Mouse (Mus musculus) limb, embryonic 13.5 days (tissue): ENCODE measurements around the gene Podxl2. TPM values are rescaled to one million over a fixed set of nuclear protein-coding genes. Genes with fewer than 3 reads are reported as not detected.

ENCODE experiments used
- ATAC-seq: fragments of 200-750 bp; cut with Nextera tagmentation; 2 replicates; pipeline ENCODE4 v1.8.0; 2017; ENCODE audit warnings: low read depth, moderate number of reproducible peaks, moderate TSS enrichment; ENCODE audit not compliant: low FRiP score
- H3K27ac ChIP-seq: fragments of 300-500 bp; sonication (generic); 2 replicates; pipeline ENCODE4 v1.5.1; 2015; ENCODE audit warnings: inconsistent platforms, mild to moderate bottlenecking, moderate library complexity
- H3K27me3 ChIP-seq: fragments of 300-500 bp; sonication (generic); 2 replicates; pipeline ENCODE4 v1.6.1; 2015; ENCODE audit warnings: mild to moderate bottlenecking, inconsistent platforms
- H3K36me3 ChIP-seq: fragments of 300-500 bp; sonication (generic); 2 replicates; pipeline ENCODE4 v1.6.1; 2015; ENCODE audit warnings: inconsistent platforms, mild to moderate bottlenecking, moderate library complexity
- H3K4me1 ChIP-seq: fragments of 300-500 bp; sonication (generic); 2 replicates; pipeline ENCODE4 v1.6.1; 2015; ENCODE audit warnings: inconsistent platforms
- H3K4me2 ChIP-seq: fragments of 300-500 bp; sonication (generic); replicated peaks from 2 replicates; pipeline ENCODE4 v1.6.1; 2015; ENCODE audit warnings: inconsistent platforms, mild to moderate bottlenecking, moderate library complexity
- H3K4me3 ChIP-seq: fragments of 300-500 bp; sonication (generic); 2 replicates; pipeline ENCODE4 v1.5.1; 2015; ENCODE audit warnings: moderate library complexity, mild to moderate bottlenecking, inconsistent platforms
- H3K9ac ChIP-seq: fragments of 300-500 bp; sonication (generic); 2 replicates; pipeline ENCODE4 v1.6.1; 2015; ENCODE audit warnings: mild to moderate bottlenecking, inconsistent platforms
- H3K9me3 ChIP-seq: fragments of 300-500 bp; sonication (generic); 2 replicates; pipeline ENCODE4 v1.6.1; 2016; ENCODE audit warnings: inconsistent platforms
- WGBS: fragments of 180-500 bp; shearing (Covaris S2); methylation state at CpG from one replicate; pipeline ENCODE4 v1.1.7; 2015; 5-methylcytosine and 5-hydroxymethylcytosine counted together
- polyA plus RNA-seq: library from polyadenylated mRNA; unstranded; fragments of >200 nt; fragmentation: Nextera tagmentation; extraction: Ambion mirVana; gene quantifications from 2 replicates; pipeline ENCODE4 v1.2.1, GENCODE M21; 2015

Podxl2 gene
- polyA plus RNA-seq, 1 experiment from 2014 or later = 108 TPM

DNA sequence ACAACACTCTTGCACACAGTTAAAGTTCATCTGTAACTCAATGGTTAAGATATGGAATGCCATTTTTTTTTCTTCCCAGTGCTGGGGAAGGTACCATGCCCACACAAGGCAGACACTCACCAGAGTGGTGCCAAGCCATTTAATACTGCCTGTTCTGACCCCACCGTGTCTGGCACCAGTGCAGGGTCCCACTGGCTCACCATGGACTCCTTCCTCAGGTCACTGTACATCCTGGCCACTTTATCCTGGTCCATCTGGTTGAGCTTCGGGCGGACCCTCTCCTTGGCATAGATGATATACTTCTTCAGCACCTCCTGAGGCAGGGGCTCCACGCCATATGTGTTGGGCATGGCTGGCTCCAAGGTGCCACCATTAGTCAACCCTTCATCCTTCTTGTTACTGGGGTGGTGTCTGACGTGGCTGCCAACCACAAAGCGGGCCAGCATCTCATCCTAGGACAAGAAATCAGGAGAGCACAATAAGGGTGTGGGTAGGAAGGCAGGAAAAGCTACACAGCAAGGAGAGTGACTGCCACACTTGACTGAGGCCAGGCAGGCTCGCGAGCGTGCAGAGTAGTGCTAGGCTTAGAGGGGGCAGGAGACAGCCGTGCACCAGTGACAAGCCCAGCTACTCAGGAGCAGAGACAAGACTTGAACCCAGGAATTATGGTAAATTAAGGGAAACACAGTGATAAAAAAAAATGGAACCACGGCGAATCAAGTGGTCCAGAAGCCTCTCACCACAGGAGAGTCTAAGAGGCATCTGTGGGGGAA lies 11.0 kb upstream of the Podxl2 start:
- Histone ChIP-seq H3K36me3 (peaks cover 97% of the 10 kb centered on the region), H3K9ac (no peak overlapping the region), H3K27ac (no peak overlapping the region), H3K4me1 (no peaks in the 10 kb centered on the region), H3K27me3 (no peaks in the 10 kb centered on the region), H3K4me2 (no peak overlapping the region), H3K9me3 (no peaks in the 10 kb centered on the region), H3K4me3 (no peak overlapping the region)
- WGBS = 94% methylated on average over 12 of the region's 12 CpGs
- ATAC-seq = no peak

DNA sequence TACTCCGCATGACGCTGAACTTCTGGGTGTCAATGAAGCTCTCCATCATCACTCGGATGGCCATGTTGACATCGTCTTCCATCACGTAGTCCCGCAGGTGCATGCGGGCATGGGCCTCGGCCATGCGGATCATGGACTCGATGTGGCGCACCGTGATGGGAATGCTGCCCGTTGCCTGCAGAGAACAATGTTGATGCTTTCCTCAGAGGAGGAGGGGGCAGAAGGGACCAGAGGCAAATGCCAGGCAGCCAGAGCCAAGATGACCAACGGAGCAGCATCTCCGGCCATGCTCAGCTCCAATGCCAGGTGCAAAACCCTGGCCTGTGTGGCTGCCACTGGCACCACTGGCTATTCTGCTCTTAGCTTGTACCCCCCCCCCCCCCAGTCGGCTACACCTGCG lies 9.8 kb upstream of the Podxl2 start:
- ATAC-seq = no peak
- Histone ChIP-seq H3K36me3 (peaks cover 90% of the 10 kb centered on the region), H3K4me1 (no peaks in the 10 kb centered on the region), H3K27me3 (no peaks in the 10 kb centered on the region), H3K9me3 (no peaks in the 10 kb centered on the region), H3K27ac (no peak overlapping the region), H3K4me2 (no peak overlapping the region), H3K4me3 (no peak overlapping the region), H3K9ac (no peak overlapping the region)
- 96% methylated on average over 17 of the region's 17 CpGs for WGBS

DNA sequence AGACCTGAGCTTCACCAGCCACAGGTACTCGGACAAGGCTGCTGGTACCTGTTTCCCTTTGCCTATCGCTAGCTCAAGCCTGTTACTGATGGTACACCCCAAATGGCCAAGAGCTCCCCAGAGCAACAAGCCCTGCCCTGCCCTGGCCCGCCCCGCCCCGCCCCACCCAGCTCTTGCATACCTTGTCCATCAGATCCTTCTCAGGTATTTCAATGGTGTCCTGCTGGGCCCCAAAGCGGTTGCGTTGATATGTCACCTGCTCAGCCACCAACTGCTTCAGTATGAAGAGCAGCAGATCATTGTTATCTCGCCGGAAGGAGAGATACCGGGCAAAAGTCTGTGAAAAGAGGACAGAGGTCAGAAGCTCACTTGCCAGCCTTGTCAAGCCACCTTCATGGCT lies 9.4 kb upstream of the Podxl2 start:
- Histone ChIP-seq H3K4me1 (no peaks in the 10 kb centered on the region), H3K4me2 (no peak overlapping the region), H3K4me3 (no peak overlapping the region), H3K9me3 (no peaks in the 10 kb centered on the region), H3K27ac (no peak overlapping the region), H3K36me3 (peaks cover 85% of the 10 kb centered on the region), H3K9ac (no peak overlapping the region), H3K27me3 (no peaks in the 10 kb centered on the region)
- 92% methylated on average over 10 of the region's 10 CpGs for WGBS
- no peak for ATAC-seq

DNA sequence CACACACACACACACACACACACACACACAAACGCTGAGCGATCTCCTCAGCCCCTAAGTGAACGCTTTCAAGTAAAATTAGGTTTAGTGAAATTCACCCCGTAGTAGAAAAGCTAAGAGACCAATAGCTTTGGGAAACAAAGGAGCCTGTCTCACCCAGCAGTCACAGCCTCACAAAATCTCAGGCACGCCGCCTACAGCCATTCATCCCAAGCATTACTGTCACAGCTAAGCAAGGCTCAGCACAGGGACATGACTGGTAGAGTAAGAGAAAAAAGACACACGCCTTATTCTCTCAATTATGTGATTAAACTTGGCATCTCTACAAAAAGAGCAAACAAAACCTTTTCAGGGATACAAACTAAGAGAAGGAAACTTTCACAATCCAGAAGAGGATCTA lies 6.5 kb upstream of the Podxl2 start:
- Histone ChIP-seq H3K4me3 (no peak overlapping the region), H3K9me3 (no peaks in the 10 kb centered on the region), H3K27me3 (no peaks in the 10 kb centered on the region), H3K36me3 (peaks cover 56% of the 10 kb centered on the region), H3K4me2 (no peak overlapping the region), H3K27ac (no peak overlapping the region), H3K9ac (no peak overlapping the region), H3K4me1 (no peaks in the 10 kb centered on the region)
- no peak for ATAC-seq
- WGBS = 89% methylated on average over 7 of the region's 7 CpGs

DNA sequence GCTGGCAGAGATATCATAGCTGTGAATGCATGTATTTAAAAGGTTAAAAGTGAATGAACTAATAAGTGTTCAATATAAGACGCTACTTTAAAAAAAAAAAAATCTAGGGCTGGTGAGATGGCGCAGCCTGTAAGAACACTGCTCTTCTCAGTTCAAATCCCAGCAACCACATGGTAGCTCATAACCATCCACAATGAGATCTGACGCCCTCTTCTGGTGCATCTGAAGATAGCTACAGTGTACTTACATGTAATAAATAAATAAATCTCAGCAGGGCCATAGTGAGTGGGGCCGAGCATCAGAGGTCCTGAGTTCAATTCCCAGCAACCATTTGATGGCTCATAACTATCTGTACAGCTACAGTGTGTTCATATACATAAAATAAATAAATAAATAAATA lies 4.6 kb upstream of the Podxl2 start:
- Histone ChIP-seq H3K4me2 (no peak overlapping the region), H3K4me3 (no peak overlapping the region), H3K27ac (no peak overlapping the region), H3K36me3 (peaks cover 38% of the 10 kb centered on the region), H3K27me3 (peaks cover 10% of the 10 kb centered on the region), H3K9ac (no peak overlapping the region), H3K4me1 (no peaks in the 10 kb centered on the region), H3K9me3 (no peaks in the 10 kb centered on the region)
- 63% methylated on average over 4 of the region's 4 CpGs for WGBS
- no peak for ATAC-seq

DNA sequence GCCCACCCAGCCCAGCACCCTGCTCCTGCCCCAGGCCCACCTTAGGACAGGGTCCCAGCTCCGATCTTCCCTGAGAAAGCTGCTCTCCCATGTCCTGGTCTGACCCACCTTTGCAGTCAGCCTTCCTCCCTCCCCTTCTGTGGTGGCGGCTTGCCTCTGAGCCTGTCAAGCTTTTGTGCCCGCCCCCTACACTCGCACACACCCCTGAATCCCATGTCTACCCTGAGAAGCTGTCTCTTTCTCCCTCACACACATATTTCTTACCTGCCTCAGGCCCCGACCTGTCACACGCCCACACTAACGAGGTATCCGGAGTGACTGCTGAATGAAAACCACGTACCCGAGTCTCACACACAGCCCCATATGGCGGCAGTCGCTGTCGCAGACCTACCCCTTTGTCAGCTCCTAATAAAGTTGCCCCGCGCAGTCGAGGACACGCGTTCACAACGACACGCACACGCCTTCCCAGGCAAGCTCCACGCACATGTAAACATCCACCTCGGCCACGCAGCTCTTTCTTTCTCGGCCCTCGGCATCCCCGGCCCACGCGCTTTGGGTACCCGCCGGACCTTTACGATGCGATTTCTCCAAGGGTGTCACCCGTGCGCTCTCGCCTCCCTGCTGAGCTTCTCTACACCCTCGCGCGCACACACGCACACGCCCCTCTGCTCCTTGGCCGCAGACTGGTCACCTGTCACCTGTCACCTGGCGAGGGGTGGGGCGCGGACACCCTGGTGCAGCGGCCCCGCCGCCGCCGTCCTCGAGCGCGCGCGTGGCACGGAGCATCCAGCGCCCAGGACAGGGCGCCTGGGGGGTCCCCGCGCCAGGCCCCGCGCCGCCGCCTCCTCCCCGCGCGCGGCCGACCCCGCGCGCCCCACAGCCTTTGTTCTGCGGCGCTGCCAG lies 628 bp downstream of the Podxl2 start:
- H3K4me3 ChIP-seq = peak overlapping the region; percentile 87
- H3K4me1 ChIP-seq = peaks cover 32% of the 10 kb centered on the region
- H3K27me3 ChIP-seq = peaks cover 10% of the 10 kb centered on the region
- H3K27ac ChIP-seq = 0 out of 2 replicates have a peak overlapping the region, but pooled peaks have one; percentile 15
- WGBS = 1% methylated on average over 72 of the region's 74 CpGs
- ATAC-seq = peak; percentile 60
- no peaks in the 10 kb centered on the region for H3K36me3 ChIP-seq
- peak overlapping the region; percentile 89 for H3K9ac ChIP-seq
- peak overlapping the region; percentile 96 for H3K4me2 ChIP-seq
- no peaks in the 10 kb centered on the region for H3K9me3 ChIP-seq

DNA sequence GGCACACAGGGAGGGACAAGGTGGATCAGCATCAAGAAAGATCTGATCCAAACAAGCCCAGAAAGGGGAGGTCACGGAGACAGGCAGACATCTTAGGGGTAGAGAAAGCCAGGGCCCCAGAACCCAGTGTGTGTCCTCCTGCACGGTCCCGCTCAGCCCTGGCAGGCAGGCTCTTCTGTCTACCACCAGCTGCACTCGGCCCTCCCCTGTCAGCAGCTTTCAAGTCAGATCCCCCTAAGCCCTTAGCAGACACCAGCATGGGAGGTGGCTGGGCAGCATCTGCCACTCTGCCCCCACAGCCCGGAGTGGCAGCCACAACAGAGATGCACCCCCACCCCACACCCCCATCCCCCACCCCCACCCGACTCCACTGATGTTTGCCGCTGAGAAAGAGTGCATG lies 2.0 kb downstream of the Podxl2 start:
- H3K9me3 ChIP-seq = no peaks in the 10 kb centered on the region
- H3K9ac ChIP-seq = no peak overlapping the region
- H3K27ac ChIP-seq = no peak overlapping the region
- peak overlapping the region; percentile 96; the same call in 1 of the 2 replicates for H3K4me2 ChIP-seq
- H3K4me1 ChIP-seq = peaks cover 32% of the 10 kb centered on the region
- H3K36me3 ChIP-seq = no peaks in the 10 kb centered on the region
- no peak for ATAC-seq
- peaks cover 10% of the 10 kb centered on the region for H3K27me3 ChIP-seq
- 47% methylated on average over 7 of the region's 7 CpGs for WGBS
- H3K4me3 ChIP-seq = no peak overlapping the region

DNA sequence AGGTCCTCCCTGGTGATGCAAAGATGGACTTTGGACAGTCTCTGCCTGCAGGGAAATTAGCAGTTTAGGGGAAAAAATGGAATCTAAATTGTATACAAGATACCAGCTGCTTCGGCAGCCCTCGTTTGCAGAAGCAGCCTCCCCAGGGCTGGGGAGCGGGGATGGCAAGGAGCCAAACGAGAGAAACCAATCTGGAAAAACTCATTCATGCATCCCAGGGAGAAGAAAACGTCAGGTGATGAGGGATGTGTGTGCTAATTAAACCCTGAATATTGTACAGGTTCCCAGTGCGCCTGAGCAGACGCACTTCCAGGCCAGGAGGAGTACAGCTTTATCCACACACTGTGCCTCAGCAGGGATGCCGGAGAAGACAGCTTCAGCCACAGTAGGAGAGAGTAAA lies 3.3 kb downstream of the Podxl2 start:
- H3K4me1 ChIP-seq = peaks cover 32% of the 10 kb centered on the region
- no peaks in the 10 kb centered on the region for H3K36me3 ChIP-seq
- 37% methylated on average over 8 of the region's 8 CpGs for WGBS
- H3K9me3 ChIP-seq = no peaks in the 10 kb centered on the region
- ATAC-seq = no peak
- H3K4me3 ChIP-seq = no peak overlapping the region
- no peak overlapping the region for H3K4me2 ChIP-seq
- H3K27ac ChIP-seq = no peak overlapping the region
- no peak overlapping the region for H3K9ac ChIP-seq
- H3K27me3 ChIP-seq = peaks cover 10% of the 10 kb centered on the region

DNA sequence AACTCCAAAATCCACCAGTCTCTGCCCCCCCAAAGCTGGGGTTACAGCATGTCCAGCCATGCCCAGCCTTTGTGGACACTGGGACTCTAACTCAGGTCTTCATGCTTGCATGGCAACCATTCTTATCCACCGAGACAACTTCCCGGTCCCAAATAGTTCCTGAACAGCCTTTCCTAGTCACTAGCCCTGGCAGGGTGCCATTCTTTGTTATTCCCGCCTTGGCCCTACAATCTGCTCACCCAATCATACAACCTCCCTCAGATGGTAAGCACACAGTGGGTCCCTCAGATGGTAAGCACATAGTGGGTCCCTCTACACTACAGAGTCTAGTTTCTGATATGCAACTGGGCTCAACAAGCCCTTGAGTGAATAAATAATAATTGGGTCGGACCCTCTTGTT lies 4.2 kb downstream of the Podxl2 start:
- no peaks in the 10 kb centered on the region for H3K9me3 ChIP-seq

DNA sequence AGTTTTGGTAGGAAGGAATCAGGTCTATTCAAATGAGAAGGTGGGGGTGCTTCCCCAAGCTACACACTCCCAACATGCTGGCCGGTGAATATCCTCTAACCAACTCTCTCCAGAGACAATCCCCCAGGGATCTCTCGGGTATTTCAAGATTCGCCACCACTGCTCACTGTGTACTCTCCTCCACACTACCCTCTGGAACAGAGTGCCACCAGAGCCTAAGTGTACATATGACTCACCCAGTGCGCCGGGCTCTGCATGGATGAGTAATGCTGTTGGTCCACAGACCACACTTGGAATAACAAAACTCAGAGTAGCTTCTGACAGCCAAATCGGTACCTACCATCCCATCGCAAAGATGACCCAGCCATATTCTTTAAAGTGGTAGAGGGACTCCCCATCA lies 5.4 kb downstream of the Podxl2 start:
- ATAC-seq = no peak
- no peak overlapping the region for H3K4me2 ChIP-seq
- 90% methylated on average over 7 of the region's 7 CpGs for WGBS

More for the DNA sequence above, 4.2 kb downstream of the Podxl2 start:
- Histone ChIP-seq H3K36me3 (no peaks in the 10 kb centered on the region), H3K4me3 (no peak overlapping the region), H3K9ac (no peak overlapping the region), H3K4me1 (peaks cover 32% of the 10 kb centered on the region), H3K27ac (no peak overlapping the region), H3K27me3 (peaks cover 7% of the 10 kb centered on the region), H3K4me2 (no peak overlapping the region)
- WGBS = 62% methylated on average over 4 of the region's 4 CpGs
- no peak for ATAC-seq

DNA sequence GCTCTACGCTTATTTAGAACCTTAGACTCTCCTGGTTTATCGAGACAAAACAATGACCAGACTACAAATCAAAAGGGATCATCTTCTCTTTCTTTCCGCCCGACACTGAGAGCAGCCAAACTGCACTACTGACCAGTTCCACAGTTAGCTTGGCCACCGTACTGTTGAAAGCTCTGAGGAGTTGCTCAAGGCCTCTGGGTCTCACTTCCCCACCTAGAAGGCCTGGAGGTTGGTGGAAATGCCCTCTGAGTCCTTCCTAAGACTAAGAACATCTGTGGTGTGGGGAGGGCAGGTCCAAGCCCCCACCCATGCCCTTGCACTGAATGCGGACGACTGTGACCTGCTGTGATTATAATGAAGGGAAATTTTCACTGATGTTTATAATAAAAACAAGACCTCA lies 9.1 kb downstream of the Podxl2 start:
- no peak for ATAC-seq
- Histone ChIP-seq H3K9ac (no peak overlapping the region), H3K36me3 (peaks cover 40% of the 10 kb centered on the region), H3K9me3 (no peaks in the 10 kb centered on the region), H3K27ac (no peak overlapping the region), H3K27me3 (no peaks in the 10 kb centered on the region), H3K4me2 (no peak overlapping the region), H3K4me1 (peaks cover under 1% of the 10 kb centered on the region; the same call in 1 of the 2 replicates), H3K4me3 (no peak overlapping the region)
- WGBS = 82% methylated on average over 7 of the region's 7 CpGs

More for the DNA sequence above, 5.4 kb downstream of the Podxl2 start:
- Histone ChIP-seq H3K9me3 (no peaks in the 10 kb centered on the region), H3K27me3 (no peaks in the 10 kb centered on the region), H3K4me3 (no peak overlapping the region), H3K4me1 (peaks cover 32% of the 10 kb centered on the region), H3K9ac (no peak overlapping the region), H3K27ac (no peak overlapping the region), H3K36me3 (peaks cover 7% of the 10 kb centered on the region)

DNA sequence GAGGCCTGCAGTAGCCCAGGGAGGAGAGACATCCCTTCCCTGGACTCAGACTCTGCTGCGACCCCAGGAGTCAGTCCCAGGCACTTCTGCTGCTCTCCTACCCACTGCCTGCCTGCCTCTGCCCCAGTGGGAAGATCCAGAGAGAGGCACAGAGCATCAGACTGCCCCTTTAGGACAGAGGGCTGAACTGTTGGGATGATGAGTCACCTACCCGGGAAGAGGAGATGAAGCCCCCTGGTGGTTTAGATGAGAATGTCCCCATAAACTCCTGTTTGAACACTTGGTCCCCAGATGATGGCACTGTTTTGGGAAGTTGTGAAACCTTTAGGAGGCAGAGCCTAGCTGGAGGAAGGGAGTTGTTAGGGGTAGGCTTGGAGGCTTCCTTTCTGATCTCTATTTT lies 13.9 kb downstream of the Podxl2 start:
- WGBS = 14% methylated on average over 2 of the region's 2 CpGs

More for the DNA sequence above, 13.9 kb downstream of the Podxl2 start:
- H3K4me1 ChIP-seq = no peaks in the 10 kb centered on the region
- H3K27me3 ChIP-seq = no peaks in the 10 kb centered on the region
- no peaks in the 10 kb centered on the region for H3K9me3 ChIP-seq
- no peak overlapping the region for H3K4me3 ChIP-seq
- no peak for ATAC-seq
- no peak overlapping the region for H3K4me2 ChIP-seq
- H3K9ac ChIP-seq = no peak overlapping the region
- peaks cover 56% of the 10 kb centered on the region for H3K36me3 ChIP-seq
- no peak overlapping the region for H3K27ac ChIP-seq
